8 mouse cellular contexts compared by ENCODE assay signal in genomic region chr9:60858306-60858960, GRCm38 (mm10).
A peak's percentile ranks its signal among the peaks of the same experiment; 100 is the strongest.
DNase-seq lines count a peak whose midpoint lies in the region; ATAC-seq lines count a peak whose summit lies in the region.

No protein-coding gene starts in this region.

- H3K9me3 ChIP-seq in forebrain, embryonic 11.5 days (ENCODE audit: control insufficient read depth, low read length) = no peaks in the 10 kb centered on the region
- H3K9me3 ChIP-seq in intestine, embryonic 16.5 days (ENCODE audit: control insufficient read depth, low read length) = no peaks in the 10 kb centered on the region

- no peak overlapping the region for H3K9ac ChIP-seq in forebrain, embryonic 11.5 days (ENCODE audit: low read length)
- no peak overlapping the region for H3K9ac ChIP-seq in intestine, embryonic 16.5 days (ENCODE audit: low read depth, low read length)

- WGBS in forebrain, embryonic 11.5 days = 35% methylated on average over 11 of the region's 11 CpGs
- WGBS in intestine, embryonic 16.5 days = 40% methylated on average over 11 of the region's 11 CpGs

- DNase-seq in left cerebral cortex, adult 11 months (ENCODE audit: low spot score) = peak; percentile 17
- DNase-seq in left cerebral cortex, postnatal 36 days (ENCODE audit: low spot score in 2 of 2) = no peak
- DNase-seq in NIH3T3 (ENCODE audit: low read depth) = peak; percentile 82
- DNase-seq in forebrain, embryonic 11.5 days (ENCODE audit: low spot score) = no peak
- peak; percentile 47 for DNase-seq in telencephalon, adult 2 months (ENCODE audit: low read depth, low spot score)
- DNase-seq in gastrocnemius, postnatal 36 days = no peak

- H3K4me3 ChIP-seq in forebrain, embryonic 11.5 days (ENCODE audit: low read depth, low read length) = no peak overlapping the region
- H3K4me3 ChIP-seq in intestine, embryonic 16.5 days (ENCODE audit: low read length) = no peak overlapping the region

- peaks cover 4% of the 10 kb centered on the region; the same call in 1 of the 2 replicates for H3K4me1 ChIP-seq in forebrain, embryonic 11.5 days (replicated peaks; ENCODE audit: control insufficient read depth, insufficient read depth, low read length)
- peaks cover 4% of the 10 kb centered on the region; the same call in 1 of the 2 replicates for H3K4me1 ChIP-seq in intestine, embryonic 16.5 days (ENCODE audit: control insufficient read depth, insufficient read depth, low read length)

- H3K36me3 ChIP-seq in forebrain, embryonic 11.5 days (ENCODE audit: control insufficient read depth, insufficient read depth, low read length) = no peaks in the 10 kb centered on the region
- H3K36me3 ChIP-seq in intestine, embryonic 16.5 days (ENCODE audit: control insufficient read depth, insufficient read depth, low read length) = peaks cover 10% of the 10 kb centered on the region

- H3K27me3 ChIP-seq in forebrain, embryonic 11.5 days (ENCODE audit: control insufficient read depth, insufficient read depth, low read length) = no peaks in the 10 kb centered on the region
- no peaks in the 10 kb centered on the region for H3K27me3 ChIP-seq in intestine, embryonic 16.5 days (replicated peaks; ENCODE audit: control insufficient read depth, insufficient read depth, low read length)

- ATAC-seq in forebrain, embryonic 11.5 days (replicated peaks; ENCODE audit: low FRiP score) = no peak
- ATAC-seq in intestine, embryonic 16.5 days = 0 out of 2 replicates have a peak, but pooled peaks have one; percentile 42
- peak; percentile 82 for ATAC-seq in megakaryocyte progenitor cell, adult 5-6 weeks (replicated peaks; ENCODE audit: poor library complexity)

- intact Hi-C loops in left cerebral cortex, postnatal 36 days (cut with DNase I) = loop anchor here (2.0 to 5.0 kb wide), 2 partner anchors 40 to 616 kb away; no protein-coding TSS in a partner anchor
- intact Hi-C loops in gastrocnemius, postnatal 36 days (cut with DNase I) = loop anchor here (2.0 kb wide), 1 partner anchor 102 kb away; no protein-coding TSS in a partner anchor

- peak overlapping the region; percentile 33; the same call in 1 of the 2 replicates for H3K4me2 ChIP-seq in forebrain, embryonic 11.5 days (ENCODE audit: low read depth, low read length, severe bottlenecking)
- peak overlapping the region; percentile 37 for H3K4me2 ChIP-seq in intestine, embryonic 16.5 days (ENCODE audit: low read depth, low read length)

- no peak overlapping the region for H3K27ac ChIP-seq in forebrain, embryonic 11.5 days (ENCODE audit: low read depth, low read length)
- no peak overlapping the region for H3K27ac ChIP-seq in intestine, embryonic 16.5 days (ENCODE audit: low read length)

Comparison
In these comparisons a context has a peak if more than half of its experiments do, and no peak if none do; other contexts are left out.
1. DNase-seq: peak in left cerebral cortex, adult 11 months (single experiment), NIH3T3 (single experiment) and telencephalon, adult 2 months (single experiment); none in left cerebral cortex, postnatal 36 days (0 of 2), forebrain, embryonic 11.5 days (single experiment) and gastrocnemius, postnatal 36 days (0 of 2).